Mouse (Mus musculus) v-Abl transformed pro-B cells (cell line): ENCODE data around the gene Gpr37.

Experiments
- in situ Hi-C, 2 experiments: fragments of 400-800 bp; cut with MboI; formaldehyde crosslinking; loops; one replicate each; pipeline ENCODE4 v1.15.1; 2025; ENCODE audit not compliant: unreplicated experiment in 2 of 2

The Gpr37 gene

DNA sequence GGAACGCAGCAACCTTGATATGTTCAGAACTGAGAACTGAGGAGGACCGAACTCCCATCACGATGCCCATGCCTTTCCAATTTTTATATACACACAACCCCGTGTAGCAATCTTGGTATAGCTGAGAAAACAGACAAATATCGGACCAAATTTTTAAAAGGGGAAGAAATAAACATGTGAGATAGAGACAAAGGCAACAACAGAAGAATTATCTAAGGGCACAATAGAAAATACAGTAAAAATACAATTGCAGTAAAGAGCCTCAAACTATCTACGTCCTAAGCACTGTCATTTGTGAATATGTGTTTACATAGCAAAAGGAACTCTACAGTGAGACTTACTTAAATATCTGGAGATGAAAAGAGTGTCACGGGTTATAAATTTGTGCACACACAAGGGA, at the start of gene Gpr37:
Gene Gpr37, minus strand, starts transcription at position 101 of the 400 bp plus-strand sequence.
- in situ Hi-C loops, result no loop called here

DNA sequence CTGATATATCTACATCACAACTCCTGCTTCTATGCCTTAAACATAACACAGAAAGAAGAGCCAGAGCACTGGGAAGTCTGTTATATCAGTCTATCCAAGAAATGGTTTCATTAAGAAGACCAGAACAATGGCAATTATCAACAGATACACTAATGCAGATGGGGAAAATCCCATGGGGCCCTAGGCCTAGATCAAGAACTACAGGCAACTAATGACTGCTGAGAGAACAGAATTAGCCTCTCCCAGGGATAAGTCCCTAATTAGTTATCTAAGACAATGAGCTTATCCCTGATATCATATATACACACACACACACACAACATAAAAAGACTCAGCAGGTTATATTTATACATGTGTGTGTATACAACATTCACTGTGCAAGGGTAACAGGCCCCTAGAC, 46.0 kb upstream of the Gpr37 start:
- in situ Hi-C loops, result no loop called here

- in situ Hi-C loops, result no loop called here
These were observed 36.0 kb upstream of the Gpr37 start for GRCm38 (mm10) chr6:25726560-25726959.

DNA sequence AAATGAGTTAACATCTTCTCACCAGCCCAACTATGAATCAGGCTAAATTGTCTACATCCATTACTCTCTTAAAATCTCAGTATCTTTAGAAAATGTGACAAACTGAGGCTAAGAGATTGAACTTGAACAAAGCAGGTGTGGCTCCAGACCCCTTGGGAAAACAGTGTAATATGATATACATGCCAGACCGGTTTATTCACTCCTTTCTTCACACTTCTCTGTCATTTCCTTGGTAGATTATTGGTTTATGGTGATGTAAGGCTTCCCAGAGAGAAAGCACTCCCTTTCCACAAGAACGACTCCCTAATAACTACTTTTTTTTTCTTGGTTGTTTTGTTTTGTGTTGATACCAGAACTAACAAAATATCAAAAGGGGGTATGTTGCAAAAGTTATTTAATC, 20.1 kb upstream of the Gpr37 start:
- in situ Hi-C loops, result no loop called here

DNA sequence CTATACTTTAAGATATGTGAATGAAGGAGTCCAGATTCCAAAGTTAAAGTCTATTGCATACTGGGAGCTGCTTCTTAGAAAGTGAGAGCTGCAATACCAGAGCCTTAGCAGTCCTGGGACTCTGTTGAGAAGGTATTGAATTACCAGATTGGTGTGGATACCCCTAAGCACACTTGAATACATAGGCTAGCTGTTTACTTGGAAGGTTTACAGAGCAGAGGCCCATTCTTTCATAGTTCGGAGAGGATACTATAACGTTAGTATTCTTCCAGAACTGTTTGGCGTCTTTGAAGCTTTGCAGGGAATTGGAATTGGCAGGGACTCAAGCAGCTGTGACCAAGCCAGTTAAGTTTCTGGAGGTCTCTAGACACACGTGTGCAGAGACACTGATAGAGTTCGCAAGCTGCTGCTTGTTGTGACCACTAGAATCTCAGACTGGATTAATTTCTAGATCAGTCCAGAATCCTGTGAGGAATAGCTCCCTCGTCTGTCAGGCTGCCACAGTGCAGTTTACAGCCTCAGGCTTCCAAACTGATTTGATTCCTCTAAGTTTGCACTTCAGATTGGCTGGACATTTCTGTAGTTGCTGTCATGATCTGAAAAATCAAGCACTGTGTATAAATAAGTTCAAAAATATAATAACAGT, 18.8 kb upstream of the Gpr37 start:
- in situ Hi-C loops, result no loop called here

DNA sequence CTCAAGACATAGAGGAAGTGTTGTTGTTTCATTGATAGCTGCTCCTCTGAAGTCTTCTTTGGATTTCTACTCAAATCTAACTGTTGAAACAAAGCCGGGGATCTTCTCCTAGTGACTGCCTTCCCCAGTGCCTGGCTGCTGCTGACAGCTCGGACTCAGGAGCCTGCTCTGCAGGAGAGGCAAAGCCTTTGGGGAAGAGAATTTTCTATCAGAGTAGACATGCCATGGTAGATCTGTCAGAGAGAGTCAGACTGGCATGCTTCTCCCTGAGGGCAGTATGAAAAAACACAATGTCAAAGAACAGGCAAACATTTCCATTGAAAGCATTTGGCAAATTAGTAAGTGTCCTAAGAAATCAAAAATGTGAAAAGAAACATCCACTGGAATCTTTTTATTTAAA, 9.4 kb upstream of the Gpr37 start:
- in situ Hi-C loops, result no loop called here

DNA sequence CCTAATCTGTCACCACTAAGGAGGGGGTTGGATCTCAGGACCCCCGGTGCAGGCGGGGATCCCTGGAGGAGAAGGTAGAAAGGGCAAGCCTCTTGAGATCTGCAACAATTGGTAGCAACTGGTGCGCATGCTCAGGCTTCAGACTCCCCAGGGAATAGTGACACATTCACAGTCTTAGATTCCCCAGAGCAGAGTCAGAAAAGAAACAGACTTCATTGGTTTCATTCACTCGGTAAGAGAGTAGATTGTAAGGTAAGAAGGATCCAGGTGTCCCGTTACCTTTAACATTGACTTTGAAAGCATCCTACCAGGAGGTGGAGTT, 284 bp downstream of the Gpr37 start:
- in situ Hi-C loops, result no loop called here

DNA sequence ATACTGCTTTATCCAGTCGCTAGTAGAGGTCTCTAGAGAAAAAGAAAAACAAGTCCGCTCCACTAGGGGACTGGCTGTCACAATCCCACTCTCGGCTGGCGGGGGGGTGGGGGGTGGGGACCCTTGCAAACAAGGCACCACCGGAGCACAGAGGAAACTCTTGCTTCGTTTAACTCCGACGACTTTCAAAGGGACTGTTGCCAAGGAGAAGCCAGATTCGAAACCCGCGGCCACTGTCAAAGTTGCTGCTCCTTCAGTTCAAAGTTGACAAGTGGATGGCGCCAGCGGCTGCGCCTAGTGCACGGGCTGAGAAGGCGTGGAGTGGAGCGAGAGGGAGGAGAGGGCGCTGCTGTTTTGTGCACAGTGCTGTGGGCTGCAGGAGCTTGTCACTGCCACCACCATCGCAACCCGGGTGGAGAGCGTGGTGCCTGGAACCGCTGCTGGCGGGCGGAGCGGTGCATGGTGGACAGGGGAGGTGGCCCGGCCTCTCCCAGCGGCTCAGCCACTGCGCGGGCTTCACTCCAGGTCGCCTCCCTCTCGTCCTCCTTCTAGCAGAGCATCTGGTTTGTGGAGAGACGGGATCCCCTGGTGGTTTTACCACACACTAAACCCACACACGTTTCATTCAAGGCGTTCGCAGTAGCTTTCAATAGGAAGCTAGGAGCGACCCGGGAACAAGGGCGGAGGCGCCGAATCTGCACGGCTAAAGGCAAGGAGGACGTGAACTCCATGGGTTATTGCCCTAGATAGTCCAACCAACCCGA, 827 bp downstream of the Gpr37 start:
- in situ Hi-C loops, result no loop called here

DNA sequence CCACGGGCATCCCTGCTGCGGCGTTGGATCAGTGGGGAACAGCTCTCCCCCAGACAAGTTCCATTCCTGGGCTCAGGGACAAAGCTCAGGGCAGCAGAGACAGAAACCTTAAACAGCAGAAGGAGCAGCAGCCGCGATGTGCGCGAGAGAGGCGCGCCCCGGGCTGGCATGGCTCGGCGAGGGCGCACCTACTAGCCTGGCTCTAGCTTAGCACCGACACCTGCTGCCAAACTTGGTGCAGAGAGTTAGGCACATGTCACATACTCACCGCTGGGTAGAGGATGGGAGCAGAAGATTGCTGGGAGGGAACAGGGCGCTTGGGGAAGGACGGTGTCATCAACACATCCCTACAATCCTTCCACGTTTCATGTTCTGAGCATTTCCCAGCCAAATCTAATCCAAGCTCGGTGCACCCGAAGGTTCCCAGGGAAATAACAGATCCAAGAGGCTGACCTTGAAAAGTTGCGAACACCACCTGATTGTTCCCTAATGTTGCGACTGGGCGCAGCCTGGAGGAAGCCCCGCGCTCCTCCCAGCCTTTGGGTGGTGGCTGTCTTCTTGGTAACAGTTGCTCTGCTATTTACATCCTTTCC, 1.5 kb downstream of the Gpr37 start:
- in situ Hi-C loops, result no loop called here

DNA sequence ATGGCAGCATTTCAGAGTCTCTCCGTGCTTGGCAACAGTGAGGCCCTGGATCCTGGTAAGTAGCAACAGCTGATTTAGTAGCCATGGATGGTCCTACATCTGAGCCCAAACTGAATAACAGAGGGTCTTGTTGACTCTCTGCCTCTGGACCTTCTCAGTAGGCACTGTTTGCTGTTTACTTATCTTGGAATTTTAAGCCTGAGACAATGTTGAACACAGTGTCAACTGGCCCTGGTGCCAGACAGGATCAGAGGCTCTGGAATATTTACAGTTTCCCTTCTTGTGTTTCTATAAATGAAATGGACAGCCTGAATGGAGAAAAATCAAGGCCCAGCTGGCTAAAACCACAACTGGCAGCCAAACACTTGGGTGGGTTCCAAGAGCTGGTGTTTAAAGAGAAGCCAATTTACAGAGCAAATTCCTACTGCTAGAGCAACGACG, 3.7 kb downstream of the Gpr37 start:
- in situ Hi-C loops, result no loop called here

GRCm38 (mm10) chr6:25684391-25684790, 6.1 kb downstream of the Gpr37 start:
- in situ Hi-C loops, result no loop called here

DNA sequence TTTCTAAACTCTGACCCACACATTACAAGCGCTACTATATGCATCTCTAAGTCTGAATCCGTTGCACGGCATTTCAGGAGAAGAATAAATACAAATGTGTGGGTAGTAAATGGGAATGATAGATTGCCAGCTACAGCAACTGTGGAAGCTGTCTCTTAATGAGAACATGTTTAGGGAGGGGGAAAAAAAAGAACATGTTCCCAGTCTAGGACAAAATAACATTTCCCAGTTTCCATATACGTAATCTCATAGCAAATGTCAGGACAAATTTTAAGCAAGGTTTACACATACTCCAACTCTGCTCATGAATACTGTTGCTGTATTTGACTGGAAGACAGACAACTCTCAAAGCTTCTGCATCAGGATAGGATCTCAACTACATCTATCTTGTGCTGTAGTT, 15.4 kb downstream of the Gpr37 start:
- in situ Hi-C loops, result no loop called here

GRCm38 (mm10) chr6:25673801-25674200, 16.7 kb downstream of the Gpr37 start:
- in situ Hi-C loops, result no loop called here

DNA sequence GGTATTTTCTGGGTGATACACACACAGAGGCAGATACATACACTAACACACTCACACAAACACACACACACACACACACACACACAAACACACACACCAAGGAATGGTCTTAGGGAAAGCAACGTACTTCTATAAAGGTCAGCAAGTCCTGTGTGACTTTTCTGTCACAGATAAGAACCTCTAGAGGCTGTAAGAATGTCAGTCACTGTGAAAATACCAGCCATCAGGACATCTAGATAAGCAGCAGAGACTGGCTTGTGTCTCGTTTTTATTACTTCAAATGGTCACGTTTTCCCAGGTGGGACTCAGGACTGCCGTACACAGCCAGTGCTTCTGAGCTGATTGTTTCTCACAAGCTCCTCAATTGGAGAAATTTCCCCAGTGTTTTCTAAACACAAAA, 20.4 kb downstream of the Gpr37 start:
- in situ Hi-C loops, result no loop called here

GRCm38 (mm10) chr6:25663942-25664341, 26.6 kb downstream of the Gpr37 start:
- in situ Hi-C loops, result no loop called here

DNA sequence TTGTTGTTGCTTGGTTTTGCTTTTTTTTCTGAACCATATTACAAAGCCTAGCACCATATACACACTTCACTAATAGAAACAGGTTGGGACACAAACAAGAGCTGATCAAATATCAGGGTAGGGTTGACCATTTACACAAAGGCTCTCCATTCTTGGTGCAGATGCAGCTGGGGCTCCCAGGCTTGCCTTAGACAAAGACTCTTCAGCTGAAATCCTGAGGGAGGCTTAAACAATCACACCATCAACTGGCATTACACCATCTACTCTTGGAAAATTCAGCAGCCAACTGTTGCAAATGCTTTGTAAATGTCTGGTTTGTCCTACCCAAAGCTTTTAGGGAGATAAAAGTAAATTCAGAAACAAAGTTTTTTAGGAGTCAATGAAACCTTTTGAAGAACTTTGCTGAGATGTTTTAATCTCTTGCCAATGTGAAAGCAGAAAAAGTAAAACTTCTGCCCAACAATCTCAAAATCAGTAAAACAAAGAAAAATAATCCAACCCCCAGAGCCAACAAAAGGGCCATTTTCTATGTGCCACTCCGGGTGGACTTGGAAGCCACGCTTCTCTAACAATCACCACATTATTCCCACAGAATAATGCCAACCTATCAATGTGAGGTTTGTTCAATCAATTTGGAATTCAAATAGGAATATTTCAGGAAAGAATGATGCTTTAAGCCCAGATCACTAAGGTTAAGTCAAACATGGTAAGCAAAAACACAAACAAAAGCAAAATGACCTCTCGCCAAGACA, 30.4 kb downstream of the Gpr37 start:
- in situ Hi-C loops, result no loop called here
